Mouse (Mus musculus) hematopoietic stem cell, adult 5-6 weeks (primary cell): ENCODE results near the gene Ank3. TPM values are rescaled to one million over a fixed set of nuclear protein-coding genes. Genes with fewer than 3 reads are reported as not detected.

Experiments used
- ATAC-seq, 2 experiments: fragments of 125-278 bp in 1 of 2; replicated peaks in 1 of 2; 2 replicates each; pipeline ENCODE4 v1.8.0; 2016 to 2017; ENCODE audit warnings: inconsistent platforms in 2 of 2, mild to moderate bottlenecking in 2 of 2, moderate number of reproducible peaks in 2 of 2, low read depth in 1 of 2, moderate TSS enrichment in 1 of 2; ENCODE audit not compliant: low FRiP score in 2 of 2, poor library complexity in 2 of 2, severe bottlenecking in 2 of 2, insufficient read depth in 1 of 2, low TSS enrichment in 1 of 2
- total RNA-seq: library from RNA; stranded (forward); fragments of 172-1452, 232-1000 nt; gene quantifications from 2 replicates; pipeline ENCODE4 v1.2.3, GENCODE M21; 2017

The Ank3 gene
- total RNA-seq, 1 experiment from 2014 or later: not detected

DNA sequence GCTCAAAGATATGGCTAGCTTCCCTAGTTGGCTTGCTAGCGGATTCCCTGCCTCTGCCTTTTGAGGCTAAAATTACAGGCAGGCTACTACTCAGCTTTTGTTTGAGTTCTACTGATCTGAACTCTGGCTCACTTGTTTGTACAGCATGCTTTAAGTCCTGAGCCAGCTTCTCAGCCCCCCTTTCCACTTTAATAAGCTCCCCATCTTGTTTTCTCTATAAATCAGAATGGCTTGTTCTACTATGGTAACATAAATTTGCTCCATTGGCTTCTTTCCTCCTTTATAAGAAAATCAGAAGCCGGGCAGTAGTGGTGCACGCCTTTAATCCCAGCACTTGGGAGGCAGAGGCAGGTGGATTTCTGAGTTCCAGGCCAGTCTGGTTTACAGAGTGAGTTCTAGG, 147.4 kb downstream of the Ank3 start:
- ATAC-seq: no peak

DNA sequence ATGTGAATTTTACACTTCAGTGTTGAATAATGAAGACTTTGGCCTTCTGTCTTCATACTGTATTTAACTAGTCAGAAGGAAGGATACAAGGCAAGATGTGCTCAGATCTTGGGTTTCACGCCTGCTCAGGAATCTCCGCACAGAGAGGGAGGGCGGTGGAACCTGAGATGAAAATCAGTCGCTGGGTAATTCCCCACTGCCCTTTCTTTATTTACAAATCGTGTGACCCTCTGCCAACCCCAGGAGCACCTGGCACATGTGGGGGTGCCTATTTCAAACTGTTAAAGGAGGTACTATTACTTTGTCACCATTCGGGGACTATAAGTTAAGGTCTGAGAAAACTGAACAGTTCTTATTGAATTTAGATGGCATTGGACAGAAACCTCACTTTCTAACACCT, 148.1 kb downstream of the Ank3 start:
- ATAC-seq: no peak

DNA sequence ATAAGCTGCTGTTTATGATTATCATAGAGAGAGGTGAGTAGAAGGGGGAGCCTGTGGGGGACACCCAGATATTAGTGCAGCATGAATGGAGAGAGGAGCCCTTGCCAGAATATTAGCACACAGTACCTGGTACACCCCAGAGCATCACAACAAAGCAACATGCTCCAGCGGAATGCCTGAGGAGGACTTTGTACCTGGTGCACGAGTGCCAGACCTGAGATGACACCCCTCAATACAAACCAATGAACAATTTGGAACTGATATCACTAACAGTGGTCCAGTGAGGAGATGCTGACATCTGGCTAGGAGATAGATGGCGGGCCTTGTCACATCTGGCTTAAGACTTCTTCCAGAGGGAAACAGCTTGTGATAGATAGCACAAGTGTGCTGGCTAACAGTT, 150.2 kb downstream of the Ank3 start:
- ATAC-seq: no peak

DNA sequence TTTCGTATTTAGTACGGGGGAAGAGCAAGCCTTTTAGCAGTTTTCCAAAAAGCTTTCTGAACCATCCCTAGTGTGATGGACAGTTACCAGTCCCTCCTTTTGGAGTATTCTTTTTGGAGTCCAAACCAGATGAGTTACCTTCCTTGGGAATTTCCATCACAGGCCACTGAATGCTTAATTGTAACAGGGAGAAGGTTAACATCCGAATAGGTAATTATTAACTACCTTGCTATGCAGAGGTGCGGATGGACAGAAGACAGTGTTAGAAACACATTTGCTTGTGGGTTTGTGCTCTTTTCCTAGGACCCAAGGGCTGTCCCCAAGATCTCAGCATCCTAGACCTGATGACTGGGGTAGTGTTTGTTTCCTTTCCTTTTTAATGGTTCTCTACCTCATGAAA, 150.6 kb downstream of the Ank3 start:
- no peak for ATAC-seq

DNA sequence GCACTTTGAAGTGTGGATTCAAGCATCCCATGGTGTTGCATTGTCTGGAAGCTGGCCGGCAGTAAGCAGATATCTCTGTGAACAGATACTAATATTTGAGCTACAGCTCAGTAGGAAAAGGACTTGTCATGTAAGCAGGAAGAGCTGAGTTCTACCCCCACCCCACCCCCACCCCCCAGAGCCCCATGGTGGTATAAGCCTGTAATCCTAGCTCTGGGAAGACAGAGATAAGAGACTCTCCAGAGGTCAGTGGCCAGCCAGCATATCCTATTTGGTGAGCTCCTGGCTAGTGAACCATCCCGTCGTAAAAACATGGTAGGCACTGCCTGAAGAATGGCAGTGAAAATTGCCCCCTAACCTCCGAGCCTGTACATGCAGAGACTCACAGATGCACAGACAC, 152.3 kb downstream of the Ank3 start:
- ATAC-seq: no peak

DNA sequence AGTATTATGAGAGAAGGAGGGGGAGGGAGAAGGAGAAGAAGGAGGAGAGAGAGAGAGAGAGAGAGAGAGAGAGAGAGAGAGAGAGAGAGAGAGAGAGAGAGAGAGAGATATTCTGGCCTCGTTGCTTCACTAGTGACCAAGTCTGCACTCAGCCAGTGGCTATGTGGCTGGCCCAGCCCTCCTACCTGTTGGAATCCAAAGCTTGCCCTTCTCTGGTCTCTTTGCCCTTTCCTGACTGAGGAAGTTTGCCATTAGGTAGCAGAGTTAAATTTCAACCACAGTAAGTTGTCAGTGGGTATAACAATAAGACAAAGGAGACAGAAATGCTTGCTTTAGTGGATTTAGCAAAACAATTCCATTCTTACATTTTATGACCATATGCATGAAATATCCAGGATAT, 154.5 kb downstream of the Ank3 start:
- ATAC-seq: no peak

DNA sequence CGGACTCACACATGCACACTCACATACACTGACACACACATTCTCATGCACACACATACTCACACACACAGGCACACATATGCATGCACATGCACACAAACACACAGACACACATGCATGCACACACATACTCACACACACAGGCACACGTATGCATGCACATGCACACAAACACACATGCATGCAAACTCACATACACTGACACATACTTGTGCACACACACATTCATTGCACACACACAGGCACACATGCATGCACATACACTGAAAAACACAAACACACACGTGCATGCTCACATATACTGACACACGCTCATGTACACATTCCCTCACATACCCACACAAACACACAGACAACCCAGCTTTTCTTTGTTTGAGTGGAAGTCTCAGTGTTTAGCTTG, 157.0 kb downstream of the Ank3 start:
- ATAC-seq: no peak

DNA sequence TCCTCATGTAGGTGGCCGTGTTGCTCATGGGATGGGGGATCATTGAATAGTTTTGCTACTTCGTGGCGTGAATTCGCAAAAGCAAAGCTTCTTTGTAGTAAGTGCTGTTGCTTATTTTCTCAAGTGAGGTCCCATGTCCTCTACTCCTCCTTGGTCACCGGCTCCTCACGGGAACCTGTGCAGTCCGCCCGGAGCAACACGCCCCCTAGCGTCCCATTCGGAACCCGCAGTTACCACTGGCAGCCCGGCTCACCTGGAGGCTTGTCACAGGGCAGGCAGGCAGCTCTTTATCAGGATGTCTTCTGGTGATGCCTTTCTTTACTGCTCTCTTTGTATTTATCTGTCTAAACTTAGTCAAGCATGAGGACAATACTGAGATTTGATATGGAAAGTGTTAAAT, 157.7 kb downstream of the Ank3 start:
- ATAC-seq: no peak

DNA sequence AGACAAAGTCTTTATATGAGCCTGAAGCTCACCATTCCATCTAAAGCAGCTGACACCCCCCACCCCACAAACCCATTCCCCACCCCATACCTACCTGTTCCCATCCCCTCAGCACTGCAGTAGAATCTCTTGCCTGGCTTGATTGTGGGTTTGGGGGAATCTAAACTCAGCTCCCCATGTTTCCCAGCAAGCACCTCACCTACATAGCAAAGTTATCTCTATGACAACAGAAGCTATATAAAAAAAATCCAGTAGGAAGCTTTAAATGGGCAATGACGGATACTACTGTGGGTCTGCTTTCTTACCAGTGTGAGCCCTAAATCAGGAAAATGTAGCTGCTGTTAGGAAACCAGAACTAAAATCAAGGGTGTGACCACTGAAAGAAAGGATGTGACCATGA, 161.7 kb downstream of the Ank3 start:
- ATAC-seq: no peak

DNA sequence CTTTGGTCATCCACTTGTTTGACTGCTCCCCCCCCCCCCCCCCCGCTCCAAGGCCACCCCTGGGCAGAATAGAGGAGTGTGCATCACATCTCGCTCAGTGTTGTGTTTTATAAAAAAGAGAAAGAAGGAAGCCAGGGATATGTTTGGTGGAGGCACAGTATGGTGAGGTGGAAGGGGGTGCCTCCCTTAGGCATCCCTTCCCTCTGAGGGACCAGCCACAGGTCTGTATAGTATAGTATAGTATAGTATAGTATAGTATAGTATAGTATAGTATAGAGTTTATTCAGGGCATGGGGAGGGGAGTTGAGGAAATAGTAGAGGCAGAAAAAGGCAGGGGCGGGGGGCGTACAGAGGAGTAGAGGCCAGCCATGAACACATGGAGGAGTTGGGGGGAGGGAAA, 164.4 kb downstream of the Ank3 start:
- no peak for ATAC-seq

DNA sequence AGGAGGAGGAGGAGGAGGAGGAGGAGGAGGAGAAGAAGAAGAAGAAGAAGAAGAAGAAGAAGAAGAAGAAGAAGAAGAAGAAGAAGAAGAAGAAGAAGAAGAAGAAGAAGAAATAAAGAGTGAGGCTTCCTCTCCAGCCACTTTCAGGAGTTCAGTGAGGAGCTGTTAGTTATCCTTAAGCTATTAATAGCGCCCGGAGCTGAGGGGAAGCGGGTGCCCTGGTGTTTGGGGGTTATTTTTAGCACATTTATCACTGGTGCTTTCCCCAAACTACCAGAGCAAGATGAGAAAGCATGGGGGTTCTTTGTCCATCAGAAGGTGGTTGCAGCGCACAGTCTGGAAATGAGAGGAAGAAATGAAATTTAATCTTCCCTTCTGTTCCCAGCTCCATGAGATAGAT, 166.5 kb downstream of the Ank3 start:
- ATAC-seq: 0 out of 4 replicates have a peak, but pooled peaks of 1 of the 2 experiments have one; percentile 22

DNA sequence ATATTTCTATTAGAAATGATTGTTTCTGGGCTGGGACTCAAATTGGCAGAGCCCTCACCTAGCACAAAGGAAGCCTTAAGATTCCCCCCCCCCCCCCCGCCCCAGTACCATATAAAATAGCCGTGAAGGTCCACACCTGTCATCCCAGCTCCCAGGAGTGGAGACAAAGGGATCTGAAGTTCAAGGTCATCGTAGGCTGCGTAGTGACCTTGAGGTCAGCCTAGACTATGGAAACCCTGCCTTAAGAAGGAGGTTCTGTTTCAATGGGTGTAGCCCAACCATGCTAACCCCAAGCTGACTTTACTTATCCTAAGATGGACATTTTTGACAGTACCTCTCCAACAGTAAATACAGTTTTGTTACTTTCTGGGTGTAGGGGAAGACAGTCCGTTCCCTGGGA, 170.4 kb downstream of the Ank3 start:
- no peak for ATAC-seq

DNA sequence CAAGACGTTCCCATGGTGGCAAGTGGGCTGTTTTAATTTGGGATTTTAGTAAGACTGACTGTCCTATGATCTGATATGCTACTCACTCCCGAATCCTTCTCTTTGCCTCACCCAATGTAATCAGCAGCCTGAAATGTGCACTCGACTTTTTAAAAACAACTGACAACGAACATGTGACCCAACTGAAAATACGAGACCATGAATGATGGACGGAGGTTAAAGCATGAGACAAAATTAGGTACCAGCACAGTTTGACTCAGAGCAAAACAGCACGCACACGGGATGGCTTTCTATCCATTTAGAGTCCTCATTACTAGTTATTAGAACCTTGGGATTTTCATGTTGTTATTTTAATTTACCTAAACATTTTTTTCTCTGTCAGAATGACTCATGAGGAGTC, 171.2 kb downstream of the Ank3 start:
- ATAC-seq: no peak

DNA sequence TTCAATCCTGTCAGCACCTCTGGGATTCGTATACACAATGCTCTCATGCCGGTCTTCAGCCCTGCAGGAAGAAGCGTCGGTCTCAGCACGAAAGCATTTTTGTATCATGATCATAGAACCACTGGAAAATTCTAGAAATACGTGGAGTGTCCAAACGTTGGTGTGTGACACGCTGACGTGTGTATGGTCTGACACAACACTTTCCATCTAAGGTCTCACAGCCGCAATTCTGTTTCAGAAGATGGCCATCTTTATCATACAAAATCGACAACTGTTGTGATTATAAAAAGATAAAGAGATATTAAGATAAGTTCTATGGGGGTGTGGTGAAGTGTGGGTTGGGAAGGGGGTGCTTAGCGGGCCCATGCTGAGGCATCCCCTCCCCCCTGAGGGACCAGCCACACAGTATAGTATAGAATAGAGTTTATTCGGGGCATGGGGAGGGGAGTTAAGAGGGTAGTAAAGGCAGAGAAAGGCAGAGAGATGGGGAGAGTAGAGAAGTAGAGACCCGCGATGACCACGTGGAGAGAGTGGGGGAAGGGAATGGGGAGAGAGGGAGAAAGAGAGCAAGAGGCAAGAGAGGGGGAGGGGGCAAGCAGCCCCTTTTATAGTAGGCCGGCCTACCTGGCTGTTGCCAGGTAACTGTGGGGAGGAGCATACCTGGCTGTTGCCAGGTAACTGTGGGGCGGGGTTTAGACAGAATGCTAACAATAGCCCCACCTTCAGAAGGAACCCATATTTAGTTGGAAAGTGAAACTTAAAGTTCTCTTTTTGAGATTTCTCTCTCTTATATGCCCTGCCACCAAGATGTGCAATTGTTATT, 172.1 kb downstream of the Ank3 start:
- ATAC-seq: no peak

DNA sequence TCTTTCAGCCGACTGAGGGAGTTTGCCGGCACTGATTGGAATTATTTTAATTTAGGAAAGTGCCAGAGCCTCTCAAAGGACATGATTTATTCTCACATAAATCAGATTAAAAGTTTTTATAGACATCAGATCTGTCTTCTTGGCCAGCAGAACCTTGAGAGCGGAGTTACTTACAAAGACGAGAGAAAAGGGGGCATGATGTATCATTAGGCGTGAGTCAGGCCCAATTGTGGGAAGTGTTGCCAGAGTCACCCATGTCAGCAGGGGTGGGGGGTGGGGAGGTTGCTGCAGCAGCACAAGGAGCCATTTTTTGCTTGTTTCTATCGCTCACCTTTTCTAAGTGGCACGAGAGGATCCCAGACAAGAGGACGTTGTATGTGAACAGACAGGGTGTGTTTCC, 172.8 kb downstream of the Ank3 start:
- peak; percentile 36 to 53; a peak in 2 of 4 replicates for ATAC-seq

DNA sequence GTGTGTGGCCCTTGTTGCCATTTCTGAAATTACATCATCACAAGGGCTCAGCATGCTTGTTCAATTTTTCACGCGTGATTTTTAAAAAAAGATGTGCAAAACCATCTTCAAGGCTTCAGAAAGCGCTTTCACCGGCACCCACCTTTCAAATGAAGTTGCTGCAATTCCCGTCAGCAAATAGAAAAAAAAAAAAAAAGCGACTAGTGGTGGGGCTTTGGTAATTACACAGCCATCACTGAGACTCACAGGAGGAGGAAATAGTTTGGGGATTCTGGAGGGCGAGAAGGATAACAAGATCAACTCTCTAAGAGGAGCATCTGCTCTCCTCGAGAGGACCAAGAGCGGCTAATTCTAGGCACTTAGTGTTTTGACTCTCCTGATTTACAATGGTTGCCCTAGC, 173.4 kb downstream of the Ank3 start:
- no peak for ATAC-seq

DNA sequence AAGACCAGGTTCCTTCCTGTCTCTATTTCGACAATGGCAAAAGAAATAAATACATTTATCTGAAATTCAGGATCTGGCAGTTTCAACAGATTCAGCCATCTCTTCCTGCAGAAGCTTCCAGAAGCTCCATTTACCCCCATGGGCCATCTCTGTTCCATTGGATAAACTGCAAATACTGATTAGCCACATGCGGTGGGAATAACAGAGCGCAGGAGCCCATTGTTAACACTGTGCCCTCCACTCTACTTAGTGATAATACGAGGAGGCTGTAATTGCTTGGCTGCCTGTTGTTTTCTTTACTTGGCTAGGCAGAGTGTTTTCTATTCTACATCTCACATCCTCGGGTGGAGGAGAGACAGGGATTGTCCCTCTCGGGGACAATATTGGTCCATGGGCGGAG, 174.5 kb downstream of the Ank3 start:
- ATAC-seq: no peak

DNA sequence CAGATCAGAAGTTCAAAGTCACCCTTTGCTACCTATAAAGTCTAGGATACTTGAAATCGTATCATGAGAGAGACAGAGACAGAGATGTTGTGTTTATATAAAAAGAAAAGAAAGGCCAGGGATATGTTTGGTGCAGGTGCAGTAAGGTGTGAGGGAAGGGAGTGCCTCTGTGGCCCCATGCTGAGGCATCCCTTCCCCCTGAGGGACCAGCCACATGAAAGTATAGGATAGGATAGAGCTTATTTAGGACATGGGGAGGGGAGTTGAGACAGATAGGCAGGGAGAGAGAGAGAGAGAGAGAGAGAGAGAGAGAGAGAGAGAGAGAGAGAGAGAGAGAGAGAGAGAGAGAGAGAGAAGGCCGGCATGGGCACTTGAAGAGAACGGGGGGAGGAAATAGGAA, 175.2 kb downstream of the Ank3 start:
- ATAC-seq: no peak

DNA sequence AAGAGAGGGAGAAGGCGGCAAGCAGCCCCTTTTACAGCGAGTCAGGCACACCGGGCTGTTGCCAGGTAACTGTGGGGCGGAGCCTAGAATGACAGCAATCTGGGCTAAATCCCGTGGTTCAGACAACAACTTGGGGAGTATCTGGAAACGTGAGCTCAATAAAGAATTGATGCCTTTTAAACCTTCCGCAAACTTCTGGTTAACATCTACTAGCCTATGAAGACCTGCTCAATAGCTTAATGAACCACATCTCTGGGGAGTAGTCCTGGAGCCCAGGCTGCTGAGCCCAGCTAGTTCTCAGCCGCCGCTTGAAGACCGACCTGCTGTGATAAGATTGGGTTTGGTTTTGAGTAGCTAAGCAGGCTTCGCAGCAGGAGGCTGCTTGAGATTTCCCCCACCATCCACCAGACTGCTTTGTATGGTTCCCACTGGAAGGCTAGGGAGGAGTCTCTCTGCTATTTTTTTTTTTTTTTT, 175.7 kb downstream of the Ank3 start:
- ATAC-seq: 0 out of 4 replicates have a peak, but pooled peaks of 1 of the 2 experiments have one; percentile 38
